Mouse (Mus musculus): ENCODE results near the gene Cers5. TPM values are rescaled to one million over a fixed set of nuclear protein-coding genes. Genes with fewer than 3 reads are reported as not detected.
A peak's percentile ranks its signal among the peaks of the same experiment; 100 is the strongest.
"Not testable (repeated sequence)": the region's sequence is repeated elsewhere in the genome, so short reads cannot be mapped to it uniquely, and the experiment has no call there.

Cers5 gene
- polyA plus RNA-seq, 1 experiment from 2014 or later = 51.6 TPM

GRCm38 (mm10) chr15:99704041-99704681 is 68.5 kb downstream of the Cers5 start:
- H3K9me3 ChIP-seq = no peaks in the 10 kb centered on the region
- no peak for ATAC-seq (ENCODE audit: extremely low read depth, insufficient number of reproducible peaks, low FRiP score, low TSS enrichment)
- H3K4me3 ChIP-seq = peak overlapping the region; percentile 69
- peaks cover 49% of the 10 kb centered on the region for H3K36me3 ChIP-seq
- no peaks in the 10 kb centered on the region for H3K27me3 ChIP-seq (replicated peaks)
- 51% methylated on average over 23 of the region's 23 CpGs for WGBS
- peaks cover 47% of the 10 kb centered on the region for H3K4me1 ChIP-seq
- H3K27ac ChIP-seq (replicated peaks) = peak overlapping the region; percentile 95
- peak overlapping the region; percentile 79 for H3K4me2 ChIP-seq
- peak overlapping the region; percentile 90 for H3K9ac ChIP-seq

GRCm38 (mm10) chr15:99703676-99704040 is 69.0 kb downstream of the Cers5 start:
- Histone ChIP-seq H3K36me3 (peaks cover 44% of the 10 kb centered on the region), H3K4me3 (peak overlapping the region; percentile 69), H3K4me1 (peaks cover 51% of the 10 kb centered on the region), H3K27me3 (replicated peaks) (peaks cover 3% of the 10 kb centered on the region; the same call in 1 of the 2 replicates), H3K27ac (replicated peaks) (peak overlapping the region; percentile 95), H3K4me2 (peak overlapping the region; percentile 79), H3K9ac (peak overlapping the region; percentile 90), H3K9me3 (no peaks in the 10 kb centered on the region)
- 62% methylated on average over 5 of the region's 5 CpGs for WGBS
- no peak for ATAC-seq (ENCODE audit: extremely low read depth, insufficient number of reproducible peaks, low FRiP score, low TSS enrichment)

GRCm38 (mm10) chr15:99703104-99703503 is 69.6 kb downstream of the Cers5 start:
- H3K4me1 ChIP-seq = peaks cover 53% of the 10 kb centered on the region
- no peaks in the 10 kb centered on the region for H3K9me3 ChIP-seq
- ATAC-seq (ENCODE audit: extremely low read depth, insufficient number of reproducible peaks, low FRiP score, low TSS enrichment) = no peak
- peak overlapping the region; percentile 79 for H3K4me2 ChIP-seq
- peak overlapping the region; percentile 90 for H3K9ac ChIP-seq
- peaks cover 8% of the 10 kb centered on the region for H3K27me3 ChIP-seq (replicated peaks)
- peak overlapping the region; percentile 95 for H3K27ac ChIP-seq (replicated peaks)
- 68% methylated on average over 9 of the region's 9 CpGs for WGBS
- peak overlapping the region; percentile 69 for H3K4me3 ChIP-seq
- peaks cover 39% of the 10 kb centered on the region for H3K36me3 ChIP-seq

- under 1% methylated on average over 71 of the region's 71 CpGs for WGBS
- ATAC-seq (ENCODE audit: extremely low read depth, insufficient number of reproducible peaks, low FRiP score, low TSS enrichment) = peak; percentile 86
- peaks cover 53% of the 10 kb centered on the region for H3K4me1 ChIP-seq
Measured at GRCm38 (mm10) chr15:99701999-99702900, 70.4 kb downstream of the Cers5 start, which contains the start of gene Smarcd1. Gene Smarcd1, plus strand, starts transcription at chr15:99702129.

GRCm38 (mm10) chr15:99701640-99701998 is 71.1 kb downstream of the Cers5 start:
- Histone ChIP-seq H3K36me3 (peaks cover 24% of the 10 kb centered on the region), H3K27me3 (replicated peaks) (peaks cover 23% of the 10 kb centered on the region), H3K4me2 (peak overlapping the region; percentile 79), H3K4me1 (peaks cover 53% of the 10 kb centered on the region), H3K27ac (replicated peaks) (peak overlapping the region; percentile 95), H3K4me3 (peak overlapping the region; percentile 69), H3K9ac (peak overlapping the region; percentile 90)
- not testable (repeated sequence) for H3K9me3 ChIP-seq; ATAC-seq (ENCODE audit: extremely low read depth, insufficient number of reproducible peaks, low FRiP score, low TSS enrichment)
- 39% methylated on average over 16 of the region's 16 CpGs for WGBS

More at GRCm38 (mm10) chr15:99701999-99702900, 70.4 kb downstream of the Cers5 start, which contains the start of gene Smarcd1:
- peak within 1 kb of the TSS; percentile 69 for H3K4me3 ChIP-seq
- peak within 1 kb of the TSS; percentile 79 for H3K4me2 ChIP-seq
- H3K27ac ChIP-seq (replicated peaks) = peak within 1 kb of the TSS; percentile 95
- H3K27me3 ChIP-seq (replicated peaks) = peaks cover 17% of the 10 kb centered on the region
- peaks cover 30% of the 10 kb centered on the region for H3K36me3 ChIP-seq
- H3K9me3 ChIP-seq = no peaks in the 10 kb centered on the region
- peak within 1 kb of the TSS; percentile 90 for H3K9ac ChIP-seq

GRCm38 (mm10) chr15:99700219-99701106 is 72.2 kb downstream of the Cers5 start:
- ATAC-seq (ENCODE audit: extremely low read depth, insufficient number of reproducible peaks, low FRiP score, low TSS enrichment) = no peak
- H3K4me1 ChIP-seq = peaks cover 46% of the 10 kb centered on the region
- peak overlapping the region; percentile 50; the same call in 1 of the 2 replicates for H3K9ac ChIP-seq
- no peak overlapping the region for H3K27ac ChIP-seq (replicated peaks)
- H3K4me2 ChIP-seq = no peak overlapping the region
- H3K36me3 ChIP-seq = peaks cover 14% of the 10 kb centered on the region
- peaks cover 29% of the 10 kb centered on the region for H3K27me3 ChIP-seq (replicated peaks)
- no peak overlapping the region for H3K4me3 ChIP-seq
- 80% methylated on average over 18 of the region's 18 CpGs for WGBS
- H3K9me3 ChIP-seq = no peaks in the 10 kb centered on the region

- H3K4me2 ChIP-seq = no peak overlapping the region
Measured at GRCm38 (mm10) chr15:99699715-99700114, 73.0 kb downstream of the Cers5 start.

GRCm38 (mm10) chr15:99698533-99699085 is 74.1 kb downstream of the Cers5 start:
- H3K27ac ChIP-seq (replicated peaks) = no peak overlapping the region
- 33% methylated on average over 20 of the region's 20 CpGs for WGBS
- no peak for ATAC-seq (ENCODE audit: extremely low read depth, insufficient number of reproducible peaks, low FRiP score, low TSS enrichment)
- H3K9ac ChIP-seq = no peak overlapping the region; the same call in 1 of the 2 replicates
- peaks cover 40% of the 10 kb centered on the region for H3K4me1 ChIP-seq
- no peak overlapping the region for H3K4me3 ChIP-seq
- H3K27me3 ChIP-seq (replicated peaks) = peaks cover 32% of the 10 kb centered on the region
- peaks cover 3% of the 10 kb centered on the region; the same call in 1 of the 2 replicates for H3K36me3 ChIP-seq
- no peaks in the 10 kb centered on the region for H3K9me3 ChIP-seq
- no peak overlapping the region; the same call in 1 of the 2 replicates for H3K4me2 ChIP-seq

More at GRCm38 (mm10) chr15:99699715-99700114, 73.0 kb downstream of the Cers5 start:
- no peak overlapping the region for H3K9ac ChIP-seq
- ATAC-seq (ENCODE audit: extremely low read depth, insufficient number of reproducible peaks, low FRiP score, low TSS enrichment) = no peak
- H3K27ac ChIP-seq (replicated peaks) = no peak overlapping the region
- 80% methylated on average over 10 of the region's 10 CpGs for WGBS
- H3K4me3 ChIP-seq = no peak overlapping the region
- H3K4me1 ChIP-seq = peaks cover 48% of the 10 kb centered on the region
- peaks cover 29% of the 10 kb centered on the region for H3K27me3 ChIP-seq (replicated peaks)
- H3K36me3 ChIP-seq = peaks cover 13% of the 10 kb centered on the region
- H3K9me3 ChIP-seq = no peaks in the 10 kb centered on the region

- Histone ChIP-seq H3K27ac (replicated peaks) (no peak overlapping the region), H3K4me1 (peaks cover 29% of the 10 kb centered on the region), H3K36me3 (no peaks in the 10 kb centered on the region), H3K9me3 (no peaks in the 10 kb centered on the region), H3K4me2 (no peak overlapping the region), H3K4me3 (no peak overlapping the region), H3K27me3 (replicated peaks) (peaks cover 41% of the 10 kb centered on the region), H3K9ac (no peak overlapping the region)
- ATAC-seq (ENCODE audit: extremely low read depth, insufficient number of reproducible peaks, low FRiP score, low TSS enrichment) = no peak
- WGBS = 10% methylated on average over 2 of the region's 2 CpGs
Measured at GRCm38 (mm10) chr15:99697309-99697708, 75.4 kb downstream of the Cers5 start.

- Histone ChIP-seq H3K36me3 (no peaks in the 10 kb centered on the region), H3K27ac (replicated peaks) (no peak overlapping the region), H3K4me1 (peaks cover 11% of the 10 kb centered on the region), H3K4me3 (no peak overlapping the region), H3K9ac (no peak overlapping the region), H3K4me2 (no peak overlapping the region), H3K27me3 (replicated peaks) (peaks cover 54% of the 10 kb centered on the region), H3K9me3 (no peaks in the 10 kb centered on the region)
- ATAC-seq (ENCODE audit: extremely low read depth, insufficient number of reproducible peaks, low FRiP score, low TSS enrichment) = no peak
- WGBS = 52% methylated on average over 9 of the region's 9 CpGs
Measured at GRCm38 (mm10) chr15:99691976-99692375, 80.7 kb downstream of the Cers5 start.
